Comparison of ENCODE assay signal across 7 mouse cellular contexts in genomic region chr8:46844974-46845774, GRCm38 (mm10).
DNase-seq lines count a peak whose midpoint lies in the region; ATAC-seq and TF ChIP-seq lines count a peak whose summit lies in the region.

No protein-coding gene starts in this region.

- peak; percentile 24; the same call in 1 of the 2 replicates for TF ChIP-seq EP300 in CH12.LX (IDR thresholded peaks at IDR 0.05; ENCODE audit: low read length)

- peaks cover 2% of the 10 kb centered on the region for H3K9me3 ChIP-seq in CH12.LX (replicated peaks; ENCODE audit: low read length)
- H3K9me3 ChIP-seq in heart, embryonic 15.5 days (replicated peaks) = no peaks in the 10 kb centered on the region
- no peaks in the 10 kb centered on the region for H3K9me3 ChIP-seq in megakaryocyte, embryonic 14.5 days

- in situ Hi-C loops in CH12.LX (cut with MboI; ENCODE audit: low pct_ligation_motif_present, low pct_unique_long_range_greater_than_20kb, low sequenced_read_pairs) = loop anchor here (10.0 kb wide), 1 partner anchor 90 kb away; no protein-coding TSS in a partner anchor

- ATAC-seq in heart, embryonic 15.5 days (replicated peaks; ENCODE audit: insufficient number of reproducible peaks, insufficient read depth, low FRiP score, low read depth) = peak; percentile 81

- DNase-seq in CH12.LX (ENCODE audit: extremely low read depth) (peak; percentile 56), MN1 (ENCODE audit: low spot score) (no peak)
- peak; percentile 42 for DNase-seq in adrenal gland, adult 8-10 months
- DNase-seq in kidney, postnatal 14 days = peak; percentile 70
- DNase-seq in cerebellum, postnatal 25 days = no peak

- dilution Hi-C loops in CH12.LX (cut with MboI; ENCODE audit: extremely low pct_ligation_motif_present, extremely low pct_unique_long_range_greater_than_20kb, low sequenced_read_pairs) = no loop called here

- peaks cover 19 to 50% of the 10 kb centered on the region in 2 experiments for H3K36me3 ChIP-seq in CH12.LX (replicated peaks in 1 of 2; ENCODE audit: control insufficient read depth in 1 of 2, insufficient read depth in 1 of 2, low read length in 1 of 2)
- H3K36me3 ChIP-seq in heart, embryonic 15.5 days = peaks cover 19% of the 10 kb centered on the region
- H3K36me3 ChIP-seq in megakaryocyte, embryonic 14.5 days (replicated peaks; ENCODE audit: low read length) = peaks cover 88% of the 10 kb centered on the region

- TF ChIP-seq CTCF in CH12.LX (conservative IDR thresholded peaks at IDR 0.05 in 1 of 2, IDR thresholded peaks at IDR 0.05 in 1 of 2; ENCODE audit: low read depth in 2 of 2, low read length in 2 of 2) = no peak

- peak overlapping the region in 2 of 3 experiments; percentile 26 to 27 for H3K4me3 ChIP-seq in CH12.LX (replicated peaks in 1 of 3; ENCODE audit: low read depth in 2 of 3, low read length in 2 of 3, poor library complexity in 1 of 3)
- H3K4me3 ChIP-seq in heart, embryonic 15.5 days = no peak overlapping the region
- peak overlapping the region; percentile 87 for H3K4me3 ChIP-seq in megakaryocyte, embryonic 14.5 days (replicated peaks)

- H3K27ac ChIP-seq in CH12.LX (ENCODE audit: insufficient read depth, low read depth) = peak overlapping the region; percentile 89
- H3K27ac ChIP-seq in heart, embryonic 15.5 days = peak overlapping the region; percentile 78

- peaks cover 30 to 84% of the 10 kb centered on the region in 2 experiments for H3K4me1 ChIP-seq in CH12.LX (ENCODE audit: control insufficient read depth in 1 of 2, insufficient read depth in 2 of 2)
- peaks cover 29% of the 10 kb centered on the region for H3K4me1 ChIP-seq in heart, embryonic 15.5 days (replicated peaks)
- H3K4me1 ChIP-seq in megakaryocyte, embryonic 14.5 days = peaks cover 94% of the 10 kb centered on the region

- peak; percentile 67 for TF ChIP-seq POLR2A in CH12.LX (IDR thresholded peaks at IDR 0.05; ENCODE audit: low read depth, low read length)

- H3K79me2 ChIP-seq in CH12.LX (replicated peaks; ENCODE audit: control insufficient read depth, extremely low read depth, insufficient read depth, poor library complexity, severe bottlenecking) = no peaks in the 10 kb centered on the region

- WGBS in heart, embryonic 15.5 days = 65% methylated on average over 7 of the region's 7 CpGs

- H3K4me2 ChIP-seq in CH12.LX (ENCODE audit: insufficient read depth, low read depth, poor library complexity, severe bottlenecking) = peak overlapping the region; percentile 85
- no peak overlapping the region for H3K4me2 ChIP-seq in heart, embryonic 15.5 days

- no peaks in the 10 kb centered on the region for H3K27me3 ChIP-seq in CH12.LX (replicated peaks)
- no peaks in the 10 kb centered on the region for H3K27me3 ChIP-seq in heart, embryonic 15.5 days
- no peaks in the 10 kb centered on the region for H3K27me3 ChIP-seq in megakaryocyte, embryonic 14.5 days (replicated peaks)

- H3K9ac ChIP-seq in CH12.LX (ENCODE audit: insufficient read depth, low read depth) = peak overlapping the region; percentile 72
- H3K9ac ChIP-seq in heart, embryonic 15.5 days = no peak overlapping the region

- no peak for TF ChIP-seq RAD21 in CH12.LX (IDR thresholded peaks at IDR 0.05; ENCODE audit: low read depth, low read length)

TF ChIP-seq in CH12.LX, 34 proteins besides CTCF, POLR2A, EP300 and RAD21:
- TF ChIP-seq ZNF384 (IDR thresholded peaks at IDR 0.05; ENCODE audit: low read depth, low read length) (peak; percentile 77), SIN3A (IDR thresholded peaks at IDR 0.05; ENCODE audit: low read length) (peak; percentile 72; the same call in 1 of the 2 replicates), NELFE (IDR thresholded peaks at IDR 0.05; ENCODE audit: low read depth, low read length) (peak; percentile 45; the same call in 1 of the 2 replicates), MAFK (IDR thresholded peaks at IDR 0.05; ENCODE audit: insufficient replicate concordance, low read length) (no peak), MXI1 (IDR thresholded peaks at IDR 0.05; ENCODE audit: low read depth, low read length) (peak; percentile 54), POLR2AphosphoS2 (IDR thresholded peaks at IDR 0.05; ENCODE audit: low read depth, low read length) (peak; percentile 50; the same call in 1 of the 2 replicates), KAT2A (IDR thresholded peaks at IDR 0.05; ENCODE audit: insufficient replicate concordance, low read length) (no peak), MAX (IDR thresholded peaks at IDR 0.05; ENCODE audit: low read length) (0 out of 2 replicates have a peak, but pooled peaks have one; percentile 20), USF1 (IDR thresholded peaks at IDR 0.05; ENCODE audit: low read depth, low read length) (no peak), ZKSCAN1 (IDR thresholded peaks at IDR 0.05; ENCODE audit: borderline replicate concordance, low read depth, low read length) (no peak), GABPA (IDR thresholded peaks at IDR 0.05; ENCODE audit: insufficient replicate concordance, low read depth, low read length) (no peak), MAZ (IDR thresholded peaks at IDR 0.05; ENCODE audit: low read depth, low read length) (no peak), ELF1 (IDR thresholded peaks at IDR 0.05; ENCODE audit: low read depth, low read length) (peak; percentile 87), HCFC1 (IDR thresholded peaks at IDR 0.05; ENCODE audit: low read depth, low read length) (peak; percentile 66), MEF2A (IDR thresholded peaks at IDR 0.05; ENCODE audit: borderline replicate concordance, low read depth, low read length) (no peak; the same call in 1 of the 2 replicates), RCOR1 (conservative IDR thresholded peaks at IDR 0.05; ENCODE audit: low read depth, low read length) (no peak), SMC3 (IDR thresholded peaks at IDR 0.05; ENCODE audit: low read depth, low read length) (no peak), BHLHE40 (IDR thresholded peaks at IDR 0.05; ENCODE audit: low read depth, low read length) (peak; percentile 35; the same call in 1 of the 2 replicates), IRF4 (IDR thresholded peaks at IDR 0.05; ENCODE audit: low read depth, low read length) (peak; percentile 23), JUND (conservative IDR thresholded peaks at IDR 0.05; ENCODE audit: low read depth, low read length) (0 out of 2 replicates have a peak, but pooled peaks have one; percentile 4), TCF12 (IDR thresholded peaks at IDR 0.05; ENCODE audit: low read depth, low read length) (peak; percentile 53; the same call in 1 of the 2 replicates)

Comparison
In these comparisons a context has a peak if more than half of its experiments do, and no peak if none do; other contexts are left out.
1. DNase-seq: peak in CH12.LX (single experiment), adrenal gland, adult 8-10 months (single experiment) and kidney, postnatal 14 days (single experiment); none in MN1 (single experiment) and cerebellum, postnatal 25 days (0 of 2).